Mouse (Mus musculus): ENCODE data around the gene Slco1a6. TPM values are rescaled to one million over a fixed set of nuclear protein-coding genes. Genes with fewer than 3 reads are reported as not detected.
"Not testable (repeated sequence)": the region's sequence is repeated elsewhere in the genome, so short reads cannot be mapped to it uniquely, and the experiment has no call there.

The Slco1a6 gene
- polyA plus RNA-seq, 2 experiments: not detected

DNA sequence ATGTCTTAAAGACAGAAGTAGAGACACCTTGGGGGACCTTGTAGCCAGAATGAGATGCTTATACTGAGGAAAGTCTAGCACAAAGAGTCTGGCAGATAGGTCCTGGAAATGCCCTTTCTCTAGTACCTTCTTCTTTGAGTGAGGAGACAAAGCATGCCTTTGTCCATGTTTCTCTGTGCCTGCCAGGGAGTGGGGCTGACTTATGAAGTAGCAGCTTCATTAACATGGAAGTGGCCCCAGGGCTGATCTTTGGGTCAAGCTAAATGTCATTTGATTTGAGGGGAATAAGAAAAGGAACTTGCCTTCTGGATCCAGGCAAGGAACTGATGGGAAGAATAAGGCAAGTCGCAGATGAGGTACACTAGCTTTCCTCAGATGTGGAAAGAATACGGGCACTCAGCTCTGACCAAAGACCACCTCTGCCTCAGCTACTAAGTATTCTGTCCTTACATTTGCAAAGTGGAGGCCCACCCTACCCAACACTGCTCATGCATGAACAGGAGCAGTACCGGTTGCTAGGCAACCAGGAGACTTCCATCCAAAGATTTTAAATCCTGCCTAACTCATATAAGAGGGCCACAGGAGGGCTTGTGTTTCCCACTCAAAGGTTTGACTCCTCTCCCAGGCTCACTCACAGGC lies 96.5 kb downstream of the Slco1a6 start:
- no peak for TF ChIP-seq EP300 (IDR thresholded peaks at IDR 0.05; ENCODE audit: low read depth)
- no peak for TF ChIP-seq CTCF (IDR thresholded peaks at IDR 0.05; ENCODE audit: low read depth)
- DNase-seq (ENCODE audit: low read depth in 3 of 3, low spot score in 3 of 3) (no peak), ATAC-seq (ENCODE audit: insufficient read depth) (no peak)
- no peaks in the 10 kb centered on the region for H3K9me3 ChIP-seq (ENCODE audit: control insufficient read depth, low read length)
- no peak overlapping the region for H3K9ac ChIP-seq (replicated peaks)
- 79% methylated on average over 3 of the region's 3 CpGs for WGBS (ENCODE audit: insufficient replicate concordance)
- no peak overlapping the region for H3K27ac ChIP-seq
- H3K4me2 ChIP-seq (ENCODE audit: low read depth): no peak overlapping the region
- H3K27me3 ChIP-seq (ENCODE audit: control insufficient read depth, insufficient read depth, low read length): no peaks in the 10 kb centered on the region
- H3K36me3 ChIP-seq (replicated peaks; ENCODE audit: control insufficient read depth, insufficient read depth, low read depth): no peaks in the 10 kb centered on the region
- no peaks in the 10 kb centered on the region for H3K4me1 ChIP-seq (replicated peaks; ENCODE audit: control insufficient read depth in 2 of 2, insufficient read depth in 2 of 2, low read length in 1 of 2)
- no peak overlapping the region for H3K4me3 ChIP-seq (ENCODE audit: insufficient read depth in 1 of 2, low read depth in 2 of 2, low read length in 2 of 2)

GRCm38 (mm10) chr6:142091126-142091525 lies 117.2 kb downstream of the Slco1a6 start:
- Histone ChIP-seq H3K9ac (replicated peaks) (no peak overlapping the region), H3K27ac (no peak overlapping the region), H3K36me3 (replicated peaks; ENCODE audit: control insufficient read depth, insufficient read depth, low read depth) (no peaks in the 10 kb centered on the region), H3K4me1 (replicated peaks; ENCODE audit: control insufficient read depth in 2 of 2, insufficient read depth in 2 of 2, low read length in 1 of 2) (no peaks in the 10 kb centered on the region), H3K4me3 (ENCODE audit: insufficient read depth in 1 of 2, low read depth in 2 of 2, low read length in 2 of 2) (no peak overlapping the region), H3K4me2 (ENCODE audit: low read depth) (no peak overlapping the region), H3K27me3 (ENCODE audit: control insufficient read depth, insufficient read depth, low read length) (no peaks in the 10 kb centered on the region), H3K9me3 (ENCODE audit: control insufficient read depth, low read length) (no peaks in the 10 kb centered on the region)
- ATAC-seq (ENCODE audit: insufficient read depth) (no peak), DNase-seq (ENCODE audit: low read depth in 3 of 3, low spot score in 3 of 3) (no peak)
- WGBS (ENCODE audit: insufficient replicate concordance): 49% methylated on average over 3 of the region's 3 CpGs
- no peak for TF ChIP-seq CTCF (IDR thresholded peaks at IDR 0.05; ENCODE audit: low read depth)
- TF ChIP-seq EP300 (IDR thresholded peaks at IDR 0.05; ENCODE audit: low read depth): no peak

- H3K4me1 ChIP-seq (replicated peaks; ENCODE audit: control insufficient read depth in 2 of 2, insufficient read depth in 2 of 2, low read length in 1 of 2); H3K9ac ChIP-seq (replicated peaks); H3K4me3 ChIP-seq (ENCODE audit: insufficient read depth in 1 of 2, low read depth in 2 of 2, low read length in 2 of 2); H3K9me3 ChIP-seq (ENCODE audit: control insufficient read depth, low read length); H3K4me2 ChIP-seq (ENCODE audit: low read depth); DNase-seq (ENCODE audit: low read depth in 3 of 3, low spot score in 3 of 3); H3K27me3 ChIP-seq (ENCODE audit: control insufficient read depth, insufficient read depth, low read length); ATAC-seq (ENCODE audit: insufficient read depth); H3K27ac ChIP-seq; H3K36me3 ChIP-seq (replicated peaks; ENCODE audit: control insufficient read depth, insufficient read depth, low read depth): not testable (repeated sequence)
- 52% methylated on average over 3 of the region's 3 CpGs for WGBS (ENCODE audit: insufficient replicate concordance)
Measured at GRCm38 (mm10) chr6:142058281-142058680, 150.0 kb downstream of the Slco1a6 start.

GRCm38 (mm10) chr6:142047689-142048088 lies 160.6 kb downstream of the Slco1a6 start:
- Histone ChIP-seq H3K9me3 (ENCODE audit: control insufficient read depth, low read length) (no peaks in the 10 kb centered on the region), H3K9ac (replicated peaks) (no peak overlapping the region), H3K36me3 (replicated peaks; ENCODE audit: control insufficient read depth, insufficient read depth, low read depth) (no peaks in the 10 kb centered on the region), H3K4me2 (ENCODE audit: low read depth) (no peak overlapping the region), H3K27me3 (ENCODE audit: control insufficient read depth, insufficient read depth, low read length) (no peaks in the 10 kb centered on the region), H3K4me3 (ENCODE audit: insufficient read depth in 1 of 2, low read depth in 2 of 2, low read length in 2 of 2) (no peak overlapping the region), H3K4me1 (replicated peaks; ENCODE audit: control insufficient read depth in 2 of 2, insufficient read depth in 2 of 2, low read length in 1 of 2) (no peaks in the 10 kb centered on the region), H3K27ac (no peak overlapping the region)
- WGBS (ENCODE audit: insufficient replicate concordance): 59% methylated on average over 1 of the region's 1 CpGs
- ATAC-seq (ENCODE audit: insufficient read depth): no peak
- TF ChIP-seq EP300 (IDR thresholded peaks at IDR 0.05; ENCODE audit: low read depth) (no peak), CTCF (IDR thresholded peaks at IDR 0.05; ENCODE audit: low read depth) (no peak)
- DNase-seq (ENCODE audit: low read depth in 3 of 3, low spot score in 3 of 3): no peak

- H3K9me3 ChIP-seq (ENCODE audit: control insufficient read depth, low read length): no peaks in the 10 kb centered on the region
- WGBS (ENCODE audit: insufficient replicate concordance): 55% methylated on average over 2 of the region's 2 CpGs
- DNase-seq (ENCODE audit: low read depth in 3 of 3, low spot score in 3 of 3): no peak
Measured at GRCm38 (mm10) chr6:142045746-142046145, 162.6 kb downstream of the Slco1a6 start.

More at GRCm38 (mm10) chr6:142045746-142046145, 162.6 kb downstream of the Slco1a6 start:
- ATAC-seq (ENCODE audit: insufficient read depth): no peak
- Histone ChIP-seq H3K9ac (replicated peaks) (no peak overlapping the region), H3K4me3 (ENCODE audit: insufficient read depth in 1 of 2, low read depth in 2 of 2, low read length in 2 of 2) (no peak overlapping the region), H3K27ac (no peak overlapping the region), H3K27me3 (ENCODE audit: control insufficient read depth, insufficient read depth, low read length) (no peaks in the 10 kb centered on the region), H3K4me1 (replicated peaks; ENCODE audit: control insufficient read depth in 2 of 2, insufficient read depth in 2 of 2, low read length in 1 of 2) (no peaks in the 10 kb centered on the region), H3K4me2 (ENCODE audit: low read depth) (no peak overlapping the region), H3K36me3 (replicated peaks; ENCODE audit: control insufficient read depth, insufficient read depth, low read depth) (no peaks in the 10 kb centered on the region)
- TF ChIP-seq EP300 (IDR thresholded peaks at IDR 0.05; ENCODE audit: low read depth) (no peak), CTCF (IDR thresholded peaks at IDR 0.05; ENCODE audit: low read depth) (no peak)
